Mouse (Mus musculus) neural tube, embryonic 15.5 days (tissue): ENCODE measurements around the gene Ntrk3. TPM values are rescaled to one million over a fixed set of nuclear protein-coding genes. Genes with fewer than 3 reads are reported as not detected.

Source experiments
- ATAC-seq: fragments of 200-750 bp; cut with Nextera tagmentation; 2 replicates; pipeline ENCODE4 v1.8.0; 2017; ENCODE audit warnings: mild to moderate bottlenecking, moderate TSS enrichment, moderate library complexity; ENCODE audit not compliant: low FRiP score
- H3K27ac ChIP-seq: fragments of 300-500 bp; sonication (generic); replicated peaks from 2 replicates; pipeline ENCODE4 v1.5.1; 2015; ENCODE audit warnings: mild to moderate bottlenecking, inconsistent platforms
- H3K27me3 ChIP-seq: fragments of 300-500 bp; sonication (generic); replicated peaks from 2 replicates; pipeline ENCODE4 v1.6.1; 2015; ENCODE audit warnings: inconsistent platforms
- H3K36me3 ChIP-seq: fragments of 300-500 bp; sonication (generic); 2 replicates; pipeline ENCODE4 v1.6.1; 2015; ENCODE audit warnings: inconsistent platforms
- H3K4me1 ChIP-seq: fragments of 300-500 bp; sonication (generic); 2 replicates; pipeline ENCODE4 v1.6.1; 2015; ENCODE audit warnings: inconsistent platforms
- H3K4me2 ChIP-seq: fragments of 300-500 bp; sonication (generic); 2 replicates; pipeline ENCODE4 v1.6.1; 2015; ENCODE audit warnings: inconsistent platforms, mild to moderate bottlenecking, moderate library complexity
- H3K4me3 ChIP-seq: fragments of 300-500 bp; sonication (generic); replicated peaks from 2 replicates; pipeline ENCODE4 v1.5.1; 2015; ENCODE audit warnings: mild to moderate bottlenecking, inconsistent platforms
- H3K9ac ChIP-seq: fragments of 300-500 bp; sonication (generic); replicated peaks from 2 replicates; pipeline ENCODE4 v1.6.1; 2015; ENCODE audit warnings: mild to moderate bottlenecking, inconsistent platforms
- H3K9me3 ChIP-seq: fragments of 300-500 bp; sonication (generic); replicated peaks from 2 replicates; pipeline ENCODE4 v1.6.1; 2016; ENCODE audit warnings: inconsistent platforms
- WGBS: fragments of 180-500 bp; shearing (Covaris S2); methylation state at CpG from one replicate; pipeline ENCODE4 v1.1.7; 2015; ENCODE audit warnings: mixed read lengths; 5-methylcytosine and 5-hydroxymethylcytosine counted together
- polyA plus RNA-seq: library from polyadenylated mRNA; unstranded; fragments of >200 nt; fragmentation: Nextera tagmentation; extraction: Ambion mirVana; gene quantifications from 2 replicates; pipeline ENCODE4 v1.2.1, GENCODE M21; 2015

Ntrk3 gene
- polyA plus RNA-seq, 1 experiment from 2014 or later = 27.3 TPM

GRCm38 (mm10) chr7:78449909-78450592, 287.8 kb downstream of the Ntrk3 start:
- peaks cover 26% of the 10 kb centered on the region for H3K36me3 ChIP-seq
- H3K27me3 ChIP-seq = no peaks in the 10 kb centered on the region
- 79% methylated on average over 6 of the region's 6 CpGs for WGBS
- H3K4me1 ChIP-seq = no peaks in the 10 kb centered on the region
- H3K9me3 ChIP-seq = no peaks in the 10 kb centered on the region
- H3K9ac ChIP-seq = no peak overlapping the region
- H3K4me3 ChIP-seq = no peak overlapping the region
- H3K27ac ChIP-seq = no peak overlapping the region
- ATAC-seq = no peak
- H3K4me2 ChIP-seq = no peak overlapping the region

- no peak for ATAC-seq
- peaks cover 28% of the 10 kb centered on the region for H3K36me3 ChIP-seq
- no peaks in the 10 kb centered on the region for H3K27me3 ChIP-seq
- no peak overlapping the region for H3K9ac ChIP-seq
- WGBS = 76% methylated on average over 2 of the region's 2 CpGs
- no peak overlapping the region for H3K4me3 ChIP-seq
- no peak overlapping the region for H3K4me2 ChIP-seq
- H3K9me3 ChIP-seq = no peaks in the 10 kb centered on the region
- no peak overlapping the region for H3K27ac ChIP-seq
- no peaks in the 10 kb centered on the region for H3K4me1 ChIP-seq
These were observed 289.0 kb downstream of the Ntrk3 start for GRCm38 (mm10) chr7:78448841-78449240.

- Histone ChIP-seq H3K9me3 (no peaks in the 10 kb centered on the region), H3K4me3 (no peak overlapping the region), H3K27ac (no peak overlapping the region), H3K4me2 (no peak overlapping the region), H3K27me3 (no peaks in the 10 kb centered on the region), H3K9ac (no peak overlapping the region), H3K4me1 (peaks cover 4% of the 10 kb centered on the region; the same call in 1 of the 2 replicates), H3K36me3 (peaks cover 20% of the 10 kb centered on the region)
- ATAC-seq = no peak
- 86% methylated on average over 5 of the region's 5 CpGs for WGBS
These were observed 294.3 kb downstream of the Ntrk3 start for GRCm38 (mm10) chr7:78443373-78444036.

DNA sequence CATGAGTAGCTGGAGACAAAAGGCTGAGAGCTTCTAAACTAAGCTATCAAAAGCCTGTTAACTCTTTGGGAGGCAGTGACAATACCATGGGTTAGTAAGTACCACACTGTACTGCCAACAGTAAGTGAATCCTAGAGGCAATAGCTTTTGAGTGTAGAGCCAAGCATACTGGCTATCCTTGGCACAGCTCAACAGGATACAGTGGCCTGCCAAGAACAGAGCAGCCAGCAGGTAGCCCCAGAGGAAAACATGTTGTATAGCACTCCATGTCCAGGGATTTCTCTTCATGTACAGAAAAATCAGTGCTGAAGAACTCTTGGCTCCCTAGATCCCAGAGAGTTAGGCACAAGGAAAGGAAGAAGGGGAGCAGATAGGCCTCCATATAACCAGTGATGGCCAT, 296.1 kb downstream of the Ntrk3 start:
- H3K9me3 ChIP-seq = no peaks in the 10 kb centered on the region
- no peak for ATAC-seq

DNA sequence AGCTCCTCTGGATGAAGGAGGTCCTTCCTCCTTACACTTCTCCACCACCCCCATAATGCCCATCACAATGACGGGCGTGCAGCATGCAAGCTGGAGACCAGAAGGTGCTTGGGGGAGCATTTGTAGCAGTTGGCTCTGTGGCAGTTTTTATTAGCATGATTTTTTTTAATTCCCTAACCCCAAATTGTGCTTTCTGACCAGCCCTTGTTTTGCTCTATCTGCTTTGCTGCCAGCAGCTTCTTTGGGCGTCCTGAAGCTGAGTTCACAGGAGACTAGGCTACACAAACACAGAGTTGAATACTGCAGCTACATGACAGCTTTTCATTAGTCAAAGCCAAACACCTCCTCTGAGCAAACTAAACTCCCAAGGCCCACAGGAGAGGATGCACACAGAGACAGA, 296.9 kb downstream of the Ntrk3 start:
- H3K4me2 ChIP-seq = no peak overlapping the region
- H3K27ac ChIP-seq = peak overlapping the region; percentile 33; the same call in 1 of the 2 replicates
- WGBS = 79% methylated on average over 3 of the region's 3 CpGs
- no peak for ATAC-seq
- H3K27me3 ChIP-seq = no peaks in the 10 kb centered on the region
- peaks cover 4% of the 10 kb centered on the region; the same call in 1 of the 2 replicates for H3K4me1 ChIP-seq
- H3K36me3 ChIP-seq = peaks cover 20% of the 10 kb centered on the region
- H3K4me3 ChIP-seq = no peak overlapping the region
- no peaks in the 10 kb centered on the region for H3K9me3 ChIP-seq
- H3K9ac ChIP-seq = no peak overlapping the region

More for the DNA sequence above, 296.1 kb downstream of the Ntrk3 start:
- Histone ChIP-seq H3K27ac (no peak overlapping the region), H3K4me3 (no peak overlapping the region), H3K9ac (no peak overlapping the region), H3K27me3 (no peaks in the 10 kb centered on the region), H3K4me2 (no peak overlapping the region), H3K36me3 (peaks cover 20% of the 10 kb centered on the region), H3K4me1 (peaks cover 4% of the 10 kb centered on the region; the same call in 1 of the 2 replicates)

DNA sequence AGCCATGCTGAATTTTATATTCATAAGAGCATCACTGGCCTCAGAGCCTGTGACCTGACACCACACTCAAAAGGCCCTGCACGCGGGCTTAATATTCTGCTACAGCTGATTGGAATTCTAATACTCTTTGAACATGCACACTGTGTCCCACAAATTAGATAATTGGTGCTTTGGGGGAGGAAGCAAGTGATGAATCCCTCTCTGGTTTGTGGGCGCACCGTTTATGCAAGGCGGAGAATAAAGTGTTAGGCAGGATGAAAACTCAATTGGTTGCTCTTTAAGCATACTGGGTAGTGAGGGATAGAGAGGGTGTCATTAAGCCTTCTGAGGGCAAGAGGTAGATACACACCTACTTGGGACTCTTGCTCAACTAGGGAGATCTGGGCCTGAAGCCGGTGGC, 297.3 kb downstream of the Ntrk3 start:
- Histone ChIP-seq H3K4me3 (no peak overlapping the region), H3K36me3 (peaks cover 20% of the 10 kb centered on the region), H3K27me3 (no peaks in the 10 kb centered on the region), H3K9ac (no peak overlapping the region), H3K27ac (peak overlapping the region; percentile 33; the same call in 1 of the 2 replicates), H3K9me3 (no peaks in the 10 kb centered on the region), H3K4me1 (peaks cover 4% of the 10 kb centered on the region; the same call in 1 of the 2 replicates), H3K4me2 (no peak overlapping the region)
- WGBS = 89% methylated on average over 6 of the region's 6 CpGs
- no peak for ATAC-seq

GRCm38 (mm10) chr7:78439361-78440120, 298.3 kb downstream of the Ntrk3 start:
- no peak overlapping the region for H3K4me3 ChIP-seq
- peaks cover 4% of the 10 kb centered on the region; the same call in 1 of the 2 replicates for H3K4me1 ChIP-seq
- H3K36me3 ChIP-seq = peaks cover 14% of the 10 kb centered on the region
- H3K9ac ChIP-seq = no peak overlapping the region
- no peaks in the 10 kb centered on the region for H3K9me3 ChIP-seq
- H3K27ac ChIP-seq = no peak overlapping the region
- WGBS = 77% methylated on average over 9 of the region's 9 CpGs
- no peak overlapping the region for H3K4me2 ChIP-seq
- H3K27me3 ChIP-seq = no peaks in the 10 kb centered on the region
- no peak for ATAC-seq

GRCm38 (mm10) chr7:78433617-78434144, 304.1 kb downstream of the Ntrk3 start:
- no peak overlapping the region for H3K4me3 ChIP-seq
- H3K4me1 ChIP-seq = no peaks in the 10 kb centered on the region
- peaks cover 3% of the 10 kb centered on the region; the same call in 1 of the 2 replicates for H3K36me3 ChIP-seq
- no peak for ATAC-seq
- H3K4me2 ChIP-seq = no peak overlapping the region
- no peaks in the 10 kb centered on the region for H3K27me3 ChIP-seq
- 60% methylated on average over 5 of the region's 5 CpGs for WGBS
- no peak overlapping the region for H3K27ac ChIP-seq
- H3K9me3 ChIP-seq = no peaks in the 10 kb centered on the region
- H3K9ac ChIP-seq = no peak overlapping the region

DNA sequence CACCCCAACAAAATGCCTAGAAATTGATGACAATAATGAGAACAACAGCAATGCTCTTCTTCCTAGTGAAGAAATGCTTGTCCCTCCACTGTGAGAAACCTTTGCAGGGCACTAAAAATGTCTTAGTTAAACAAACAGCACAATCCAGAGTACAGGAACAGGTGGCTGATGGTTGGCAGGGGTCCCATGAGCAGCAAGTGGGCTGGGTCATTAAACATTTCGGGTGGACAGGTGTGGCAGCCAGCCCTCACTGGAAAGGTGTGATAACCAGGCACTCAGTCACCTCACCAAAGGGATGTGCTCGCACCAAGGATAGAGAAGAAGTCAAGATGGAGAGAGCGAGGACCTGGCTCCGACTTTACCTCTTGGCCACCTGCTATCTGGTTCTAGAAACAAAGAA, 306.2 kb downstream of the Ntrk3 start:
- H3K4me1 ChIP-seq = no peaks in the 10 kb centered on the region
- ATAC-seq = no peak
- H3K27ac ChIP-seq = no peak overlapping the region
- no peak overlapping the region for H3K9ac ChIP-seq
- no peak overlapping the region for H3K4me2 ChIP-seq
- H3K36me3 ChIP-seq = peaks cover 3% of the 10 kb centered on the region; the same call in 1 of the 2 replicates
- WGBS = 89% methylated on average over 4 of the region's 4 CpGs
- no peaks in the 10 kb centered on the region for H3K9me3 ChIP-seq
- no peak overlapping the region for H3K4me3 ChIP-seq
- H3K27me3 ChIP-seq = no peaks in the 10 kb centered on the region

- no peak for ATAC-seq
- Histone ChIP-seq H3K27me3 (no peaks in the 10 kb centered on the region), H3K27ac (no peak overlapping the region), H3K9me3 (no peaks in the 10 kb centered on the region), H3K4me3 (no peak overlapping the region), H3K4me1 (no peaks in the 10 kb centered on the region), H3K36me3 (no peaks in the 10 kb centered on the region), H3K4me2 (no peak overlapping the region), H3K9ac (no peak overlapping the region)
- 92% methylated on average over 2 of the region's 2 CpGs for WGBS
These were observed 325.6 kb downstream of the Ntrk3 start for GRCm38 (mm10) chr7:78412172-78412571.

GRCm38 (mm10) chr7:78409970-78410369, 327.8 kb downstream of the Ntrk3 start:
- no peaks in the 10 kb centered on the region for H3K36me3 ChIP-seq
- H3K4me3 ChIP-seq = no peak overlapping the region
- no peak overlapping the region for H3K9ac ChIP-seq
- no peak overlapping the region for H3K4me2 ChIP-seq
- H3K9me3 ChIP-seq = no peaks in the 10 kb centered on the region
- no peak overlapping the region for H3K27ac ChIP-seq
- no peaks in the 10 kb centered on the region for H3K4me1 ChIP-seq
- ATAC-seq = no peak
- no peaks in the 10 kb centered on the region for H3K27me3 ChIP-seq
- WGBS = 80% methylated on average over 5 of the region's 5 CpGs
